Mouse (Mus musculus) Muller cell, postnatal 12 days (primary cell): ENCODE measurements at regions not wholly inside any gene's neighbourhood (a gene's known extent, or its start where the extent isn't known, plus 50 kb on each side); places are given as distances from the start of the nearest gene placed in this dataset.
"Not testable (repeated sequence)": the region's sequence is repeated elsewhere in the genome, so short reads cannot be mapped to it uniquely, and the experiment has no call there.

Experiments used
- DNase-seq: peaks from one replicate; pipeline ENCODE4 v3.0.0-alpha.2; 2015; ENCODE audit errors: inconsistent ontology term

GRCm38 (mm10) chr12:117327086-117327485 lies 189.2 kb upstream of the Rapgef5 start:
- DNase-seq: not testable (repeated sequence)

- no peak for DNase-seq
Measured at GRCm38 (mm10) chr12:117330418-117330817, 185.9 kb upstream of the Rapgef5 start.

- no peak for DNase-seq
Measured at GRCm38 (mm10) chr12:117336856-117337255, 179.4 kb upstream of the Rapgef5 start.

- no peak for DNase-seq
Measured at GRCm38 (mm10) chr12:117342321-117342720, 174.0 kb upstream of the Rapgef5 start.

- DNase-seq: no peak
Measured at GRCm38 (mm10) chr12:117343121-117343520, 173.2 kb upstream of the Rapgef5 start.

GRCm38 (mm10) chr12:117343605-117344004 lies 172.7 kb upstream of the Rapgef5 start:
- not testable (repeated sequence) for DNase-seq

- DNase-seq: no peak
Measured at GRCm38 (mm10) chr12:117344266-117345087, 171.8 kb upstream of the Rapgef5 start.

GRCm38 (mm10) chr12:117345088-117345977 lies 170.9 kb upstream of the Rapgef5 start:
- peak; percentile 30 for DNase-seq

GRCm38 (mm10) chr12:117346091-117346490 lies 170.2 kb upstream of the Rapgef5 start:
- no peak for DNase-seq

GRCm38 (mm10) chr12:117347135-117347534 lies 169.1 kb upstream of the Rapgef5 start:
- DNase-seq: no peak

- no peak for DNase-seq
Measured at GRCm38 (mm10) chr12:117348516-117348915, 167.8 kb upstream of the Rapgef5 start.

- no peak for DNase-seq
Measured at GRCm38 (mm10) chr12:117351900-117352299, 164.4 kb upstream of the Rapgef5 start.

GRCm38 (mm10) chr12:117352511-117352910 lies 163.8 kb upstream of the Rapgef5 start:
- no peak for DNase-seq

GRCm38 (mm10) chr12:117352938-117353337 lies 163.3 kb upstream of the Rapgef5 start:
- no peak for DNase-seq

- DNase-seq: no peak
Measured at GRCm38 (mm10) chr12:117357811-117358210, 158.5 kb upstream of the Rapgef5 start.

GRCm38 (mm10) chr12:117358891-117359290 lies 157.4 kb upstream of the Rapgef5 start:
- no peak for DNase-seq

GRCm38 (mm10) chr12:117360215-117360614 lies 156.1 kb upstream of the Rapgef5 start:
- DNase-seq: peak; percentile 60

- DNase-seq: no peak
Measured at GRCm38 (mm10) chr12:117361826-117362225, 154.5 kb upstream of the Rapgef5 start.

- not testable (repeated sequence) for DNase-seq
Measured at GRCm38 (mm10) chr12:117363457-117363856, 152.8 kb upstream of the Rapgef5 start.

GRCm38 (mm10) chr12:117365181-117365580 lies 151.1 kb upstream of the Rapgef5 start:
- no peak for DNase-seq

GRCm38 (mm10) chr12:117365876-117366275 lies 150.4 kb upstream of the Rapgef5 start:
- DNase-seq: no peak

- no peak for DNase-seq
Measured at GRCm38 (mm10) chr12:117378297-117378887, 137.9 kb upstream of the Rapgef5 start.
